ENCODE assay signal across 8 mouse cellular contexts in the genomic region with DNA sequence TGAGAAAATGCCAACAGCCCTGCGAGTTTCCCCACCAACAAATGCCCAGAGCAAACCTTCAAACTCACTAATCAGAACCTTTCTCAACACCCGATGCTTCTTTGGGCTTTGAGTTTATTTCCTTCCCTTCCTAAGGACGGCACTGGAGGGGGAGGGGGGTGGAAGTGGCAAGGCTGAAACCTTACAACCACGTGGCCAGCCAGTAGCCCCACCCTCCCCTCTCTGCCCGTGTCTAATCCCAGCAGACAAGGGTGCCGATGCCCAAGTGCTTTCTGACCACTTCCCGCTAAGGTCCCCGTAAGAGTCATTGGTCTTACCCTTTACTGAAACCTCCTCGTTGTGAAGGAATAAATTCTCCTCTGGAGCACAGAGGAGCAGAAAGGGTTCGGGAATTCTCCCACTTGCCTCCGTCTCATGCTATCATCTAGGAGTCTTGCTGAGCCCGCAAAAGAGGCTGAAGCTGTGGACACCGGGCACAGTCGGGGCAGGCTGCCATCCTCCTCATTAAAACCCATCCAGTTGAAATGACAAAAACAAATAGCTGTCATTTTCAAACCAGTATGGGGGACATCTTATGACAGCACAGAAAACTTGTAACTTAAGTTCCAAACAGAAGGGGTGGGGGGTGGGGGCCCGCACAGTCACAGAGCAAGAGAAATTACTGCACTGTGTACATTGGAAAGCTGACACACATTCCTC. TPM values are rescaled to one million over a fixed set of nuclear protein-coding genes. Genes with fewer than 3 reads are reported as not detected.
A peak's percentile ranks its signal among the peaks of the same experiment; 100 is the strongest.
DNase-seq lines count a peak whose midpoint lies in the region; ATAC-seq and TF ChIP-seq lines count a peak whose summit lies in the region.

No protein-coding gene starts in this region.

- no peak for DNase-seq in spleen, adult 2 months (ENCODE audit: low read depth in 1 of 2, low spot score in 2 of 2)
- DNase-seq in spleen, postnatal 14 days (ENCODE audit: low spot score in 2 of 2): no peak
- no peak for DNase-seq in forebrain, embryonic 10.5 days (ENCODE audit: extremely low spot score, low spot score)
- DNase-seq in heart, postnatal 36 days: peak; percentile 30 to 40
- peak; percentile 55 to 70 for DNase-seq in kidney, postnatal 4 days
- DNase-seq in testis, postnatal 10 days (ENCODE audit: low spot score): peak; percentile 53
- DNase-seq in natural killer cell, adult 2 months (ENCODE audit: low spot score in 2 of 2): no peak

- no peaks in the 10 kb centered on the region for H3K36me3 ChIP-seq in spleen, adult 2 months (ENCODE audit: control insufficient read depth, insufficient read depth, low read length)
- H3K36me3 ChIP-seq in forebrain, embryonic 10.5 days (replicated peaks): peaks cover 11% of the 10 kb centered on the region

- WGBS in spleen, adult 2 months: 15% methylated on average over 15 of the region's 15 CpGs
- WGBS in forebrain, embryonic 10.5 days: 23% methylated on average over 15 of the region's 15 CpGs

- no peak overlapping the region for H3K27ac ChIP-seq in spleen, adult 2 months (ENCODE audit: insufficient read depth, low read length)
- peak overlapping the region; percentile 9; the same call in 1 of the 2 replicates for H3K27ac ChIP-seq in forebrain, embryonic 10.5 days

- intact Hi-C loops in heart, postnatal 36 days (cut with DNase I): no loop called here

- peak; percentile 89 for ATAC-seq in megakaryocyte, adult 5-6 weeks (ENCODE audit: poor library complexity, severe bottlenecking)

- no peaks in the 10 kb centered on the region for H3K4me1 ChIP-seq in spleen, adult 2 months (ENCODE audit: control insufficient read depth, insufficient read depth, insufficient read length)
- peaks cover 79% of the 10 kb centered on the region for H3K4me1 ChIP-seq in forebrain, embryonic 10.5 days

- no peak for TF ChIP-seq CTCF in spleen, adult 2 months (IDR thresholded peaks at IDR 0.05; ENCODE audit: extremely low read depth, insufficient read depth, insufficient read length, insufficient replicate concordance)

- peak overlapping the region; percentile 33; the same call in 1 of the 2 replicates for H3K4me3 ChIP-seq in spleen, adult 2 months (ENCODE audit: extremely low read depth, insufficient read depth, insufficient read length)
- peak overlapping the region; percentile 33 for H3K4me3 ChIP-seq in forebrain, embryonic 10.5 days

- H3K27me3 ChIP-seq in spleen, adult 2 months (ENCODE audit: control insufficient read depth, insufficient read depth, low read length): no peaks in the 10 kb centered on the region
- H3K27me3 ChIP-seq in forebrain, embryonic 10.5 days (ENCODE audit: poor library complexity, severe bottlenecking): no peaks in the 10 kb centered on the region

- TF ChIP-seq POLR2A in spleen, adult 2 months (IDR thresholded peaks at IDR 0.05; ENCODE audit: low read depth, low read length): no peak

- H3K9me3 ChIP-seq in forebrain, embryonic 10.5 days: no peaks in the 10 kb centered on the region

RNA-seq across cellular contexts. Expression of a gene that starts 30.9 kb away (rescaled TPM):
- 6.6 and 10.0 TPM in 2 replicates for polyA plus RNA-seq in spleen, adult 2 months (2012; rRNA removed)
- 78.1 and 81.6 TPM in 2 replicates for polyA plus RNA-seq in forebrain, embryonic 10.5 days (2016; fragmentation: Nextera tagmentation; extraction: Ambion mirVana)
- 10 to 100 TPM; 51.6 to 56.1 TPM for total RNA-seq in heart, postnatal 36 days (2021)
- 1.7 and 4.0 TPM in 2 replicates for total RNA-seq in megakaryocyte, adult 5-6 weeks (2015)
- total RNA-seq in megakaryocyte, adult 5-6 weeks (2017): 1.9 and 2.2 TPM in 2 replicates

Comparison
In these comparisons a context has a peak if more than half of its experiments do, and no peak if none do; other contexts are left out.
1. DNase-seq: peak in heart, postnatal 36 days (2 of 2), kidney, postnatal 4 days (2 of 2) and testis, postnatal 10 days (single experiment); none in spleen, adult 2 months (0 of 2), spleen, postnatal 14 days (0 of 2), forebrain, embryonic 10.5 days (single experiment) and natural killer cell, adult 2 months (0 of 2).
2. RNA of a gene that starts 30.9 kb away (total RNA-seq): 51.6 to 56.1 TPM in heart, postnatal 36 days; 1.7 to 4.0 TPM in megakaryocyte, adult 5-6 weeks; every median in the first group is over 10 times any median in the second.